Mouse (Mus musculus) heart, postnatal 0 days (tissue): Measurements from ENCODE around the gene Nectin4. TPM values are rescaled to one million over a fixed set of nuclear protein-coding genes. Genes with fewer than 3 reads are reported as not detected.
A peak's percentile ranks its signal among the peaks of the same experiment; 100 is the strongest.

Source experiments
- ATAC-seq: fragments of 200-750 bp; cut with Nextera tagmentation; 2 replicates; pipeline ENCODE4 v1.8.0; 2017; ENCODE audit warnings: low read depth, moderate number of reproducible peaks, moderate library complexity; ENCODE audit not compliant: insufficient read depth
- DNase-seq: peaks from one replicate; pipeline ENCODE4 v3.0.0-alpha.2; 2016; ENCODE audit warnings: low spot score
- H3K27ac ChIP-seq: fragments of 300-500 bp; sonication (generic); 2 replicates; pipeline ENCODE4 v1.5.1; 2014; ENCODE audit warnings: low read depth, mild to moderate bottlenecking
- H3K27me3 ChIP-seq: fragments of 300-500 bp; sonication (generic); 2 replicates; pipeline ENCODE4 v1.6.1; 2014; ENCODE audit warnings: low read length, mixed read lengths; ENCODE audit not compliant: control insufficient read depth, insufficient read depth
- H3K36me3 ChIP-seq: fragments of 300-500 bp; sonication (generic); replicated peaks from 2 replicates; pipeline ENCODE4 v1.6.1; 2014; ENCODE audit warnings: low read length, mixed read lengths; ENCODE audit not compliant: control insufficient read depth, insufficient read depth
- H3K4me1 ChIP-seq: fragments of 300-500 bp; sonication (generic); 2 replicates; pipeline ENCODE4 v1.6.1; 2014; ENCODE audit warnings: antibody characterized with exemption; ENCODE audit not compliant: control insufficient read depth, insufficient read depth
- H3K4me2 ChIP-seq: fragments of 300-500 bp; sonication (generic); 2 replicates; pipeline ENCODE4 v1.6.1; 2014; ENCODE audit warnings: low read depth, mild to moderate bottlenecking, low read length, moderate library complexity
- H3K4me3 ChIP-seq: fragments of 300-500 bp; sonication (generic); 2 replicates; pipeline ENCODE4 v1.5.1; 2014; ENCODE audit warnings: low read depth, low read length
- H3K9ac ChIP-seq: fragments of 300-500 bp; sonication (generic); replicated peaks from 2 replicates; pipeline ENCODE4 v1.6.1; 2014; ENCODE audit warnings: low read depth, low read length, mixed read lengths
- H3K9me3 ChIP-seq: fragments of 300-500 bp; sonication (generic); replicated peaks from 2 replicates; pipeline ENCODE4 v1.6.1; 2016; ENCODE audit warnings: low read length; ENCODE audit not compliant: control insufficient read depth
- CTCF ChIP-seq: IDR thresholded peaks from 2 replicates; pipeline ENCODE4 v1.5.1; 2016; ENCODE audit warnings: antibody characterized with exemption, control low read depth, low read depth
- EP300 ChIP-seq: IDR thresholded peaks from 2 replicates; pipeline ENCODE4 v1.6.1; 2016; ENCODE audit warnings: antibody characterized with exemption, low read depth
- WGBS: fragments of 180-500 bp; shearing (Covaris S2); extraction: QIAGEN DNeasy Blood & Tissue Kit; methylation state at CpG from one replicate; pipeline ENCODE4 v1.1.7; 2014; 5-methylcytosine and 5-hydroxymethylcytosine counted together
- polyA plus RNA-seq: library from polyadenylated mRNA; unstranded; fragments of >200 nt; fragmentation: Nextera tagmentation; extraction: Ambion mirVana; gene quantifications from 2 replicates; pipeline ENCODE4 v1.2.1, GENCODE M21; 2015
- total RNA-seq: library from RNA; depleted of rRNA; stranded (reverse); fragments of >200 nt; gene quantifications from 2 replicates; pipeline ENCODE4 v1.2.3, GENCODE M21; 2014; ENCODE audit warnings: low replicate concordance

The Nectin4 gene
- total and polyA plus RNA-seq, 2 experiments from 2014 or later: 0.07 to 2.7 TPM

DNA sequence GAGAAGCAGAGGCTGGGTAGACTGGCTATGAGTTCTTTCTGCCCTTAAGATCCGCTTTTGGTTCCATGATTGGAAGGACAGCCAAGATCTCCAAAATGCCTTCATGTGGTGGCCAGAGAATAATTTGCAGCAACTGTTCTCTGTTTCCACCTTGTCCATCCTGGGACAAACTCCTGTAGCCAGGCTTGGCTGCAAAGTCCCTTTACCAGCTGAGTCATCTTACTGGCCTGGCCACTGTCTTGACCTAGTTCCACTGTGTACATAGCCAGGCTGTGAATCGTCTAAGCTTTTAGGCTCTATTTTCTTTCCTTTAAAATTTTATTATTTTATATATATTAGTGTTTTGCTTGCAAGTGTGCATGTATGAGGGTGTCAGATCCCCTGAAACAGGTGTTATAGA lies 20.7 kb upstream of the Nectin4 start:
- TF ChIP-seq EP300 (no peak), CTCF (no peak)
- Histone ChIP-seq H3K4me2 (no peak overlapping the region), H3K36me3 (no peaks in the 10 kb centered on the region), H3K4me1 (peaks cover 18% of the 10 kb centered on the region), H3K27ac (no peak overlapping the region), H3K9me3 (no peaks in the 10 kb centered on the region), H3K27me3 (no peaks in the 10 kb centered on the region), H3K4me3 (no peak overlapping the region), H3K9ac (no peak overlapping the region)
- WGBS: 88% methylated on average over 2 of the region's 2 CpGs
- ATAC-seq (no peak), DNase-seq (no peak)

DNA sequence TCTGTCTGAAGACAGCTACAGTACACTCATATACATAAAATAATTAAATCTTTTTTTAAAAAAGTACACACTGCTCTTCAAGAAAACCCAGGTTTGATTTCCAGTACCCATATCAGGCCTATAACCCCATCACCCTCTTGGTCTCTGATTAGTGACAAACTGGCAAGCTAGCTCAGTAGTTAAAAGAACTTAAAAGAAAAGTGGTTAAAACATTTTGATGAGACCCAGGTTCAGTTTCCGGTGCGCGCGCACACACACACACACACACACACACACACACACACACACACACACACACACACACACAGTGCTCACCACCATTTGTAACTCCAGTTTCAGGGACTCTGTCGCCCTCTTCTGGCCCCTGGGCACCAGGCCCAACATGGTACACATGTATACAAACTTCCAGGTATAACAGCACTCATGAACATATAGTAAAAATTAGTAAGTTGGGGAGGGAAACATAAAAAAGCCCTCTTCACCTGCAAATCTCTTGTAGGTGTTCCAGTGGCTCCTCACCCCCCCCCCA lies 14.0 kb upstream of the Nectin4 start:
- H3K4me2 ChIP-seq: no peak overlapping the region
- H3K9ac ChIP-seq: no peak overlapping the region
- no peaks in the 10 kb centered on the region for H3K9me3 ChIP-seq
- H3K27me3 ChIP-seq: no peaks in the 10 kb centered on the region
- peaks cover 21% of the 10 kb centered on the region for H3K36me3 ChIP-seq
- WGBS: 77% methylated on average over 5 of the region's 5 CpGs
- TF ChIP-seq EP300 (no peak), CTCF (peak; percentile 46)
- no peaks in the 10 kb centered on the region for H3K4me1 ChIP-seq
- ATAC-seq: no peak
- no peak overlapping the region for H3K27ac ChIP-seq
- DNase-seq: peak; percentile 28
- H3K4me3 ChIP-seq: no peak overlapping the region

DNA sequence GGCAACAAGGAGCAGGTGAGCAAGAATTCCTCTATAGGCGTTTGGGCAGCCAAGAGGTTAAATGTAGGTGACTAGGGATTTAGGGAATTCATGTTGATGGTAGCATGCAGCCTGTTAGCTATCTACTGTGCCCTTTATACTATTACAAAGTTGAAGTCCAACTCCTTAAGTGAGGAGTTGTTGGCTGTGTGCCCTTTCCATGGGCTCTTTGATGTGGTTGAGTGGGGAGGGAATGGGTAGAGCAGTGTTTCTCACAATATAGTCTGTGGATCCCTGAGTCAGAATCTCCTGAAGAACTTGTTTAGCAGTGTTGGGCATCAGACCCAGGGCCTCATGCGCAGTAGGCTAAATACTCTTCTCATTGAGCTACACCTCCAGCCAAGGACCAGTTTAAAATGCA lies 13.1 kb upstream of the Nectin4 start:
- Histone ChIP-seq H3K9me3 (no peaks in the 10 kb centered on the region), H3K4me1 (no peaks in the 10 kb centered on the region), H3K36me3 (peaks cover 21% of the 10 kb centered on the region), H3K9ac (no peak overlapping the region), H3K4me2 (no peak overlapping the region), H3K4me3 (no peak overlapping the region), H3K27me3 (no peaks in the 10 kb centered on the region), H3K27ac (no peak overlapping the region)
- TF ChIP-seq CTCF (no peak), EP300 (no peak)
- DNase-seq (no peak), ATAC-seq (no peak)
- 88% methylated on average over 2 of the region's 2 CpGs for WGBS

DNA sequence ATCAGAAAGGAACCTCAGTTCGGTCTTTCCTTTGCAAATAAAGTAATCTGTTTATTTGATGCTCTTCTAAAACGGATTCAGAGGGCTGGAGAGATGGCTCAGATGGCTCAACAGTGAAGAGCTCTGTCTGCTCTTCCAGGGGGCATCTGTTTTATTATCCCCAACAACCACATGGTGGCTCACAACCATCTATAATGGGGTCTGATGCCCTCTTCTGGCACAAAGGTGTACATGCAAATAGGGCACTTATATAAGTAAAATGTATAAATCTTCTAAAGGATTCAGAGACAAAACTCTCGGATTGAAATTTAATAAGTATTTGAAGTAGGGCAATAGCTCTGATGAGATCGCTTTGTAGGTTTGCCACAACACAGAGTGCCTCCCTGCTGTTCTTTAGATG lies 11.5 kb upstream of the Nectin4 start:
- Histone ChIP-seq H3K9ac (no peak overlapping the region), H3K4me1 (no peaks in the 10 kb centered on the region), H3K4me2 (no peak overlapping the region), H3K9me3 (no peaks in the 10 kb centered on the region), H3K36me3 (peaks cover 21% of the 10 kb centered on the region), H3K4me3 (no peak overlapping the region), H3K27ac (no peak overlapping the region), H3K27me3 (no peaks in the 10 kb centered on the region)
- TF ChIP-seq CTCF (peak; percentile 83), EP300 (no peak)
- WGBS: 68% methylated on average over 4 of the region's 4 CpGs
- DNase-seq (peak; percentile 40), ATAC-seq (no peak)

DNA sequence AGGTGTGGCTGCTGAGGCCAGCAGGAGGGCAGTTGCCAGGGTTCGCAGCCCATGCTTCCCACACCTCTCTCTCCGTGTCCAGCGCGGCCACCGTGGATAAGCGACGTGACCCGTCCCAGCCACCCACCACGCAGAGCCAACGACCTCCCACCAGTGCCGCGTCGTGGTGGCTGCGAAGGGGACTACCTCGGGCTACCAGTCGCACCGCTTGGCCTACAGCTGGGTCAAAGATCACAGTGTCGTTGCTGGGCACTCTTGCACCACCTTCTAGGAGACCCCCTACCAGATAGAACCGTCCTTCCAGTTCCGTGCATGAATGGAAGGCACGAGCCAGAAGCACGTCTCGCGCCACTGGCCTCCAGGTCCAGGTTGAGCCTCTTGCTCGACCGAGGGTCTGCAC lies 9.6 kb upstream of the Nectin4 start:
- no peak overlapping the region for H3K27ac ChIP-seq
- no peaks in the 10 kb centered on the region for H3K4me1 ChIP-seq
- H3K4me2 ChIP-seq: peak overlapping the region; percentile 69
- H3K27me3 ChIP-seq: no peaks in the 10 kb centered on the region
- no peaks in the 10 kb centered on the region for H3K9me3 ChIP-seq
- WGBS: 21% methylated on average over 26 of the region's 26 CpGs
- H3K9ac ChIP-seq: 0 out of 2 replicates have a peak overlapping the region, but pooled peaks have one; percentile 47
- ATAC-seq: peak; percentile 10; the same call in 1 of the 2 replicates
- peaks cover 21% of the 10 kb centered on the region for H3K36me3 ChIP-seq
- peak overlapping the region; percentile 55 for H3K4me3 ChIP-seq
- DNase-seq: no peak
- TF ChIP-seq CTCF: no peak
- no peak for TF ChIP-seq EP300

DNA sequence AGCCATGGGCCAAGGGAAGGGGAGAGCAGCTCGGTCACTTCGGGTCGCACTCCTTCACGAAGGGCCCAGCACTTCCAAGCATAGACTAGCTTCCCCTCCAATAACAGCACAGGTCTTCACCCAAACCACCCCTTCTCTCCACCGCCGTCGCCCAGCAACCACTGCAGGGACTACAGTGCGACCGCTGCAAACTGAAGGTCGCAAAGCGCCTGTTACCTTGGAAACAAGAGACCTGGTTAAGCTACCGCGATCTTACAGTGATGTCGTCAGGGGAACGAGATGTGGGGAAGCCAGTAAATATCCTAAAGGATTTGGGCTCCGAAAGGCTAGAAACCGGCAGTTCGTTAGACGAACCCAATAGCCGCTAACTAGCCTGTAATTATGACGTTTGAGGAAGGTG lies 9.2 kb upstream of the Nectin4 start, which contains the start of gene Klhdc9:
Klhdc9 (minus strand) TSS at position 143 of the 400 bp plus-strand sequence.
- WGBS: 4% methylated on average over 21 of the region's 21 CpGs
- no peaks in the 10 kb centered on the region for H3K9me3 ChIP-seq
- peaks cover 21% of the 10 kb centered on the region for H3K36me3 ChIP-seq
- peak; percentile 94 for DNase-seq
- peak within 1 kb of the TSS; percentile 16; the same call in 1 of the 2 replicates for H3K27ac ChIP-seq
- ATAC-seq: peak; percentile 92
- H3K4me1 ChIP-seq: no peaks in the 10 kb centered on the region
- peak within 1 kb of the TSS; percentile 55 for H3K4me3 ChIP-seq
- no peaks in the 10 kb centered on the region for H3K27me3 ChIP-seq
- peak within 1 kb of the TSS; percentile 47 for H3K9ac ChIP-seq
- TF ChIP-seq CTCF (no peak), EP300 (no peak)
- peak within 1 kb of the TSS; percentile 69 for H3K4me2 ChIP-seq
